Mouse (Mus musculus) lung, postnatal 0 days (tissue): ENCODE data around the gene Cdk5rap1. TPM values are rescaled to one million over a fixed set of nuclear protein-coding genes. Genes with fewer than 3 reads are reported as not detected.
"Not testable (repeated sequence)": the region's sequence is repeated elsewhere in the genome, so short reads cannot be mapped to it uniquely, and the experiment has no call there.

Source experiments
- ATAC-seq: fragments of 200-750 bp; cut with Nextera tagmentation; 2 replicates; pipeline ENCODE4 v1.8.0; 2017; ENCODE audit warnings: moderate library complexity
- DNase-seq: peaks from one replicate; pipeline ENCODE4 v3.0.0-alpha.2; 2016; ENCODE audit warnings: low spot score
- H3K27ac ChIP-seq: fragments of 300-500 bp; sonication (generic); 2 replicates; pipeline ENCODE4 v1.5.1; 2014; ENCODE audit warnings: antibody characterized with exemption, mild to moderate bottlenecking, low read length, mixed read lengths
- H3K27me3 ChIP-seq: fragments of 300-500 bp; sonication (generic); replicated peaks from 2 replicates; pipeline ENCODE4 v1.6.1; 2014; ENCODE audit warnings: low read length, mixed read lengths; ENCODE audit not compliant: insufficient read depth
- H3K36me3 ChIP-seq: fragments of 300-500 bp; sonication (generic); 2 replicates; pipeline ENCODE4 v1.6.1; 2014; ENCODE audit warnings: low read length, mixed read lengths; ENCODE audit not compliant: insufficient read depth
- H3K4me1 ChIP-seq: fragments of 300-500 bp; sonication (generic); 2 replicates; pipeline ENCODE4 v1.6.1; 2014; ENCODE audit warnings: antibody characterized with exemption, low read depth, low read length, mixed read lengths; ENCODE audit not compliant: insufficient read depth
- H3K4me2 ChIP-seq: fragments of 300-500 bp; sonication (generic); replicated peaks from 2 replicates; pipeline ENCODE4 v1.6.1; 2014; ENCODE audit warnings: low read depth, mild to moderate bottlenecking, low read length, moderate library complexity, mixed read lengths
- H3K4me3 ChIP-seq: fragments of 300-500 bp; sonication (generic); 2 replicates; pipeline ENCODE4 v1.5.1; 2014; ENCODE audit warnings: low read depth, low read length
- H3K9ac ChIP-seq: fragments of 300-500 bp; sonication (generic); replicated peaks from 2 replicates; pipeline ENCODE4 v1.6.1; 2014; ENCODE audit warnings: low read depth, mild to moderate bottlenecking
- H3K9me3 ChIP-seq: fragments of 300-500 bp; sonication (generic); 2 replicates; pipeline ENCODE4 v1.6.1; 2016; ENCODE audit warnings: low read length, mixed read lengths
- CTCF ChIP-seq: IDR thresholded peaks from 2 replicates; pipeline ENCODE4 v1.5.1; 2016; ENCODE audit warnings: antibody characterized with exemption, mild to moderate bottlenecking
- EP300 ChIP-seq: IDR thresholded peaks from 2 replicates; pipeline ENCODE4 v1.6.1; 2016; ENCODE audit warnings: antibody characterized with exemption, mild to moderate bottlenecking, control low read depth
- WGBS: fragments of 180-500 bp; shearing (Covaris S2); extraction: QIAGEN DNeasy Blood & Tissue Kit; methylation state at CpG from one replicate; pipeline ENCODE4 v1.1.7; 2014; 5-methylcytosine and 5-hydroxymethylcytosine counted together
- polyA plus RNA-seq: library from polyadenylated mRNA; unstranded; fragments of >200 nt; fragmentation: Nextera tagmentation; extraction: Ambion mirVana; gene quantifications from 2 replicates; pipeline ENCODE4 v1.2.1, GENCODE M21; 2015

Cdk5rap1 gene
- polyA plus RNA-seq, 1 experiment from 2014 or later, result 5.6 TPM

GRCm38 (mm10) chr2:154301763-154302162 lies 71.0 kb downstream of the Cdk5rap1 start:
- ATAC-seq (no peak), DNase-seq (no peak)
- TF ChIP-seq EP300 (no peak), CTCF (no peak)
- Histone ChIP-seq H3K4me1 (no peaks in the 10 kb centered on the region), H3K4me3 (no peak overlapping the region), H3K9ac (no peak overlapping the region), H3K27me3 (no peaks in the 10 kb centered on the region), H3K36me3 (no peaks in the 10 kb centered on the region), H3K9me3 (no peaks in the 10 kb centered on the region), H3K27ac (no peak overlapping the region), H3K4me2 (no peak overlapping the region)
- 76% methylated on average over 3 of the region's 3 CpGs for WGBS

- peak; percentile 76 for DNase-seq
- H3K9ac ChIP-seq, result no peak overlapping the region
- no peaks in the 10 kb centered on the region for H3K36me3 ChIP-seq
- H3K9me3 ChIP-seq, result no peaks in the 10 kb centered on the region
- no peak overlapping the region for H3K4me3 ChIP-seq
- no peaks in the 10 kb centered on the region for H3K27me3 ChIP-seq
- no peak overlapping the region for H3K4me2 ChIP-seq
- no peaks in the 10 kb centered on the region for H3K4me1 ChIP-seq
- TF ChIP-seq EP300, result no peak
- TF ChIP-seq CTCF, result peak; percentile 92
- H3K27ac ChIP-seq, result no peak overlapping the region
- ATAC-seq, result peak; percentile 60
- 14% methylated on average over 1 of the region's 1 CpGs for WGBS
These were observed 72.3 kb downstream of the Cdk5rap1 start for GRCm38 (mm10) chr2:154300496-154300895.

- ATAC-seq, H3K4me3 ChIP-seq, H3K4me1 ChIP-seq, H3K9ac ChIP-seq, H3K4me2 ChIP-seq, H3K27me3 ChIP-seq, H3K9me3 ChIP-seq, H3K36me3 ChIP-seq, H3K27ac ChIP-seq: not testable (repeated sequence)
- DNase-seq, result peak; percentile 41
- TF ChIP-seq CTCF, result peak; percentile 68
- WGBS, result 3% methylated on average over 10 of the region's 10 CpGs
These were observed 78.1 kb downstream of the Cdk5rap1 start for GRCm38 (mm10) chr2:154294746-154295145.

- WGBS, result 91% methylated on average over 1 of the region's 1 CpGs
- DNase-seq, result no peak
These were observed 80.0 kb downstream of the Cdk5rap1 start for GRCm38 (mm10) chr2:154292833-154293232.

GRCm38 (mm10) chr2:154291866-154292265 lies 80.9 kb downstream of the Cdk5rap1 start:
- 86% methylated on average over 3 of the region's 3 CpGs for WGBS

More at GRCm38 (mm10) chr2:154292833-154293232, 80.0 kb downstream of the Cdk5rap1 start:
- Histone ChIP-seq H3K4me1 (no peaks in the 10 kb centered on the region), H3K4me3 (no peak overlapping the region), H3K9ac (no peak overlapping the region), H3K27me3 (no peaks in the 10 kb centered on the region), H3K36me3 (no peaks in the 10 kb centered on the region), H3K9me3 (no peaks in the 10 kb centered on the region), H3K4me2 (no peak overlapping the region), H3K27ac (no peak overlapping the region)
- TF ChIP-seq EP300 (no peak), CTCF (peak; percentile 43)
- ATAC-seq, result no peak

More at GRCm38 (mm10) chr2:154291866-154292265, 80.9 kb downstream of the Cdk5rap1 start:
- not testable (repeated sequence) for H3K36me3 ChIP-seq, H3K27ac ChIP-seq, H3K27me3 ChIP-seq, ATAC-seq, H3K9me3 ChIP-seq, H3K4me3 ChIP-seq, H3K9ac ChIP-seq, H3K4me1 ChIP-seq, DNase-seq, H3K4me2 ChIP-seq

Other genes starting within 250 kb of the Cdk5rap1 start
- not detected in 2 replicates for gene Bpifa3, start 242.7 kb downstream of the Cdk5rap1 start, polyA plus RNA-seq
- 5.1 and 5.4 TPM in 2 replicates for gene Bpifa1, start 230.1 kb downstream of the Cdk5rap1 start, polyA plus RNA-seq
- not detected in 2 replicates for gene Bpifa5, start 210.4 kb downstream of the Cdk5rap1 start, polyA plus RNA-seq
- gene Bpifb1, start 182.2 kb downstream of the Cdk5rap1 start, polyA plus RNA-seq, result 7.3 and 7.4 TPM in 2 replicates
- gene Bpifb5, start 149.3 kb downstream of the Cdk5rap1 start, polyA plus RNA-seq, result 18.2 and 20.4 TPM in 2 replicates
- gene Bpifb9a, start 115.2 kb downstream of the Cdk5rap1 start, polyA plus RNA-seq, result not detected in 2 replicates
- gene Bpifb9b, start 65.8 kb downstream of the Cdk5rap1 start, polyA plus RNA-seq, result not detected in 2 replicates
- 7.7 and 8.0 TPM in 2 replicates for gene Snta1, start 35.1 kb upstream of the Cdk5rap1 start, polyA plus RNA-seq
- gene Cbfa2t2, start 63.5 kb upstream of the Cdk5rap1 start, polyA plus RNA-seq, result 14.6 and 16.6 TPM in 2 replicates
- 0.89 and 1.3 TPM in 2 replicates for gene 1700003F12Rik, start 174.1 kb upstream of the Cdk5rap1 start, polyA plus RNA-seq
- not detected in 2 replicates for gene Actl10, start 178.8 kb upstream of the Cdk5rap1 start, polyA plus RNA-seq
- gene Necab3, start 185.9 kb upstream of the Cdk5rap1 start, polyA plus RNA-seq, result 0.81 and 1.4 TPM in 2 replicates
- gene E2f1, start 196.9 kb upstream of the Cdk5rap1 start, polyA plus RNA-seq, result 5.4 and 7.5 TPM in 2 replicates
- 29.0 and 33.5 TPM in 2 replicates for gene Pxmp4, start 230.7 kb upstream of the Cdk5rap1 start, polyA plus RNA-seq
- gene Zfp341, start 240.3 kb upstream of the Cdk5rap1 start, polyA plus RNA-seq, result 0.76 and 1.0 TPM in 2 replicates
- 0.40 and 0.61 TPM in 2 replicates for gene 4930519P11Rik, start 240.4 kb upstream of the Cdk5rap1 start, polyA plus RNA-seq